Mouse (Mus musculus): Measurements from ENCODE around the gene Cd48. TPM values are rescaled to one million over a fixed set of nuclear protein-coding genes. Genes with fewer than 3 reads are reported as not detected.
"Not testable (repeated sequence)": the region's sequence is repeated elsewhere in the genome, so short reads cannot be mapped to it uniquely, and the experiment has no call there.

Gene Cd48
- polyA plus RNA-seq, 1 experiment from 2014 or later: 1.7 TPM

- H3K9me3 ChIP-seq (ENCODE audit: control insufficient read depth, low read length); ATAC-seq (ENCODE audit: insufficient number of reproducible peaks, insufficient read depth, low FRiP score, low read depth); H3K27me3 ChIP-seq (ENCODE audit: control insufficient read depth, insufficient read depth, low read length); H3K4me2 ChIP-seq (ENCODE audit: low read length); H3K9ac ChIP-seq (ENCODE audit: low read length); H3K36me3 ChIP-seq (ENCODE audit: control insufficient read depth, insufficient read depth, low read length); H3K4me3 ChIP-seq (ENCODE audit: control insufficient read depth in 1 of 2, insufficient read depth in 1 of 2, low read depth in 1 of 2, low read length in 2 of 2); H3K4me1 ChIP-seq (ENCODE audit: control insufficient read depth in 2 of 2, insufficient read depth in 2 of 2, low read length in 2 of 2); H3K27ac ChIP-seq (replicated peaks in 1 of 2; ENCODE audit: control insufficient read depth in 1 of 2, insufficient read depth in 1 of 2, low read depth in 2 of 2, low read length in 2 of 2): not testable (repeated sequence)
- 65% methylated on average over 2 of the region's 2 CpGs for WGBS
Observed at GRCm38 (mm10) chr1:171672451-171672850, 9.4 kb upstream of the Cd48 start.

GRCm38 (mm10) chr1:171672854-171673475 is 8.8 kb upstream of the Cd48 start:
- Histone ChIP-seq H3K9ac (ENCODE audit: low read length) (no peak overlapping the region), H3K27ac (replicated peaks in 1 of 2; ENCODE audit: control insufficient read depth in 1 of 2, insufficient read depth in 1 of 2, low read depth in 2 of 2, low read length in 2 of 2) (no peak overlapping the region), H3K36me3 (ENCODE audit: control insufficient read depth, insufficient read depth, low read length) (no peaks in the 10 kb centered on the region), H3K4me1 (ENCODE audit: control insufficient read depth in 2 of 2, insufficient read depth in 2 of 2, low read length in 2 of 2) (no peaks in the 10 kb centered on the region), H3K4me3 (ENCODE audit: control insufficient read depth in 1 of 2, insufficient read depth in 1 of 2, low read depth in 1 of 2, low read length in 2 of 2) (no peak overlapping the region), H3K4me2 (ENCODE audit: low read length) (no peak overlapping the region), H3K9me3 (ENCODE audit: control insufficient read depth, low read length) (no peaks in the 10 kb centered on the region), H3K27me3 (ENCODE audit: control insufficient read depth, insufficient read depth, low read length) (no peaks in the 10 kb centered on the region)
- ATAC-seq (ENCODE audit: insufficient number of reproducible peaks, insufficient read depth, low FRiP score, low read depth): no peak
- 72% methylated on average over 5 of the region's 5 CpGs for WGBS

GRCm38 (mm10) chr1:171674467-171674866 is 7.3 kb upstream of the Cd48 start:
- H3K36me3 ChIP-seq (ENCODE audit: control insufficient read depth, insufficient read depth, low read length): no peaks in the 10 kb centered on the region
- H3K4me1 ChIP-seq (ENCODE audit: control insufficient read depth in 2 of 2, insufficient read depth in 2 of 2, low read length in 2 of 2): no peaks in the 10 kb centered on the region
- H3K9ac ChIP-seq (ENCODE audit: low read length): no peak overlapping the region
- no peak overlapping the region for H3K4me3 ChIP-seq (ENCODE audit: control insufficient read depth in 1 of 2, insufficient read depth in 1 of 2, low read depth in 1 of 2, low read length in 2 of 2)
- ATAC-seq (ENCODE audit: insufficient number of reproducible peaks, insufficient read depth, low FRiP score, low read depth): no peak
- WGBS: 64% methylated on average over 1 of the region's 1 CpGs
- H3K4me2 ChIP-seq (ENCODE audit: low read length): no peak overlapping the region
- H3K27me3 ChIP-seq (ENCODE audit: control insufficient read depth, insufficient read depth, low read length): no peaks in the 10 kb centered on the region
- H3K27ac ChIP-seq (replicated peaks in 1 of 2; ENCODE audit: control insufficient read depth in 1 of 2, insufficient read depth in 1 of 2, low read depth in 2 of 2, low read length in 2 of 2): no peak overlapping the region
- no peaks in the 10 kb centered on the region for H3K9me3 ChIP-seq (ENCODE audit: control insufficient read depth, low read length)

- Histone ChIP-seq H3K9ac (ENCODE audit: low read length) (no peak overlapping the region), H3K27ac (replicated peaks in 1 of 2; ENCODE audit: control insufficient read depth in 1 of 2, insufficient read depth in 1 of 2, low read depth in 2 of 2, low read length in 2 of 2) (no peak overlapping the region), H3K4me2 (ENCODE audit: low read length) (no peak overlapping the region), H3K4me1 (ENCODE audit: control insufficient read depth in 2 of 2, insufficient read depth in 2 of 2, low read length in 2 of 2) (no peaks in the 10 kb centered on the region), H3K27me3 (ENCODE audit: control insufficient read depth, insufficient read depth, low read length) (no peaks in the 10 kb centered on the region), H3K9me3 (ENCODE audit: control insufficient read depth, low read length) (no peaks in the 10 kb centered on the region), H3K4me3 (ENCODE audit: control insufficient read depth in 1 of 2, insufficient read depth in 1 of 2, low read depth in 1 of 2, low read length in 2 of 2) (no peak overlapping the region), H3K36me3 (ENCODE audit: control insufficient read depth, insufficient read depth, low read length) (no peaks in the 10 kb centered on the region)
- WGBS: 63% methylated on average over 1 of the region's 1 CpGs
- no peak for ATAC-seq (ENCODE audit: insufficient number of reproducible peaks, insufficient read depth, low FRiP score, low read depth)
Observed at GRCm38 (mm10) chr1:171677721-171678120, 4.1 kb upstream of the Cd48 start.

- 84% methylated on average over 7 of the region's 7 CpGs for WGBS
- H3K27me3 ChIP-seq (ENCODE audit: control insufficient read depth, insufficient read depth, low read length): no peaks in the 10 kb centered on the region
- H3K4me1 ChIP-seq (ENCODE audit: control insufficient read depth in 2 of 2, insufficient read depth in 2 of 2, low read length in 2 of 2): no peaks in the 10 kb centered on the region
- H3K4me2 ChIP-seq (ENCODE audit: low read length): no peak overlapping the region
- no peak for ATAC-seq (ENCODE audit: insufficient number of reproducible peaks, insufficient read depth, low FRiP score, low read depth)
- no peak overlapping the region for H3K27ac ChIP-seq (replicated peaks in 1 of 2; ENCODE audit: control insufficient read depth in 1 of 2, insufficient read depth in 1 of 2, low read depth in 2 of 2, low read length in 2 of 2)
- no peak overlapping the region for H3K4me3 ChIP-seq (ENCODE audit: control insufficient read depth in 1 of 2, insufficient read depth in 1 of 2, low read depth in 1 of 2, low read length in 2 of 2)
- no peak overlapping the region for H3K9ac ChIP-seq (ENCODE audit: low read length)
- no peaks in the 10 kb centered on the region for H3K36me3 ChIP-seq (ENCODE audit: control insufficient read depth, insufficient read depth, low read length)
- no peaks in the 10 kb centered on the region for H3K9me3 ChIP-seq (ENCODE audit: control insufficient read depth, low read length)
Observed at GRCm38 (mm10) chr1:171681009-171681408, 800 bp upstream of the Cd48 start.

- no peak overlapping the region for H3K4me2 ChIP-seq (ENCODE audit: low read length)
- no peak overlapping the region for H3K9ac ChIP-seq (ENCODE audit: low read length)
- H3K4me3 ChIP-seq (ENCODE audit: control insufficient read depth in 1 of 2, insufficient read depth in 1 of 2, low read depth in 1 of 2, low read length in 2 of 2): no peak overlapping the region
- no peaks in the 10 kb centered on the region for H3K27me3 ChIP-seq (ENCODE audit: control insufficient read depth, insufficient read depth, low read length)
- no peak overlapping the region for H3K27ac ChIP-seq (replicated peaks in 1 of 2; ENCODE audit: control insufficient read depth in 1 of 2, insufficient read depth in 1 of 2, low read depth in 2 of 2, low read length in 2 of 2)
- H3K4me1 ChIP-seq (ENCODE audit: control insufficient read depth in 2 of 2, insufficient read depth in 2 of 2, low read length in 2 of 2): no peaks in the 10 kb centered on the region
- H3K36me3 ChIP-seq (ENCODE audit: control insufficient read depth, insufficient read depth, low read length): no peaks in the 10 kb centered on the region
- ATAC-seq (ENCODE audit: insufficient number of reproducible peaks, insufficient read depth, low FRiP score, low read depth): no peak
- 82% methylated on average over 9 of the region's 9 CpGs for WGBS
- no peaks in the 10 kb centered on the region for H3K9me3 ChIP-seq (ENCODE audit: control insufficient read depth, low read length)
Observed at GRCm38 (mm10) chr1:171684923-171685322, 3.1 kb downstream of the Cd48 start.

- 78% methylated on average over 4 of the region's 4 CpGs for WGBS
Observed at GRCm38 (mm10) chr1:171687320-171687719, 5.5 kb downstream of the Cd48 start.

GRCm38 (mm10) chr1:171693918-171694317 is 12.1 kb downstream of the Cd48 start:
- H3K9me3 ChIP-seq (ENCODE audit: control insufficient read depth, low read length): no peaks in the 10 kb centered on the region
- H3K27ac ChIP-seq (replicated peaks in 1 of 2; ENCODE audit: control insufficient read depth in 1 of 2, insufficient read depth in 1 of 2, low read depth in 2 of 2, low read length in 2 of 2): no peak overlapping the region
- WGBS: 65% methylated on average over 1 of the region's 1 CpGs
- H3K9ac ChIP-seq (ENCODE audit: low read length): no peak overlapping the region
- H3K27me3 ChIP-seq (ENCODE audit: control insufficient read depth, insufficient read depth, low read length): no peaks in the 10 kb centered on the region
- no peak overlapping the region for H3K4me2 ChIP-seq (ENCODE audit: low read length)
- no peaks in the 10 kb centered on the region for H3K4me1 ChIP-seq (ENCODE audit: control insufficient read depth in 2 of 2, insufficient read depth in 2 of 2, low read length in 2 of 2)
- no peak overlapping the region for H3K4me3 ChIP-seq (ENCODE audit: control insufficient read depth in 1 of 2, insufficient read depth in 1 of 2, low read depth in 1 of 2, low read length in 2 of 2)
- no peak for ATAC-seq (ENCODE audit: insufficient number of reproducible peaks, insufficient read depth, low FRiP score, low read depth)
- no peaks in the 10 kb centered on the region for H3K36me3 ChIP-seq (ENCODE audit: control insufficient read depth, insufficient read depth, low read length)

More at GRCm38 (mm10) chr1:171687320-171687719, 5.5 kb downstream of the Cd48 start:
- ATAC-seq (ENCODE audit: insufficient number of reproducible peaks, insufficient read depth, low FRiP score, low read depth): no peak
- Histone ChIP-seq H3K36me3 (ENCODE audit: control insufficient read depth, insufficient read depth, low read length) (no peaks in the 10 kb centered on the region), H3K4me2 (ENCODE audit: low read length) (no peak overlapping the region), H3K27me3 (ENCODE audit: control insufficient read depth, insufficient read depth, low read length) (no peaks in the 10 kb centered on the region), H3K9me3 (ENCODE audit: control insufficient read depth, low read length) (no peaks in the 10 kb centered on the region), H3K4me3 (ENCODE audit: control insufficient read depth in 1 of 2, insufficient read depth in 1 of 2, low read depth in 1 of 2, low read length in 2 of 2) (no peak overlapping the region), H3K9ac (ENCODE audit: low read length) (no peak overlapping the region), H3K4me1 (ENCODE audit: control insufficient read depth in 2 of 2, insufficient read depth in 2 of 2, low read length in 2 of 2) (no peaks in the 10 kb centered on the region), H3K27ac (replicated peaks in 1 of 2; ENCODE audit: control insufficient read depth in 1 of 2, insufficient read depth in 1 of 2, low read depth in 2 of 2, low read length in 2 of 2) (no peak overlapping the region)

All from heart, embryonic 14.5 days (tissue).